Mouse (Mus musculus) layer of hippocampus, adult 9-10 months (tissue): ENCODE measurements around the gene Zfp609.
"Not testable (repeated sequence)": the region's sequence is repeated elsewhere in the genome, so short reads cannot be mapped to it uniquely, and the experiment has no call there.

Source experiments
- DNase-seq: peaks from one replicate; pipeline ENCODE4 v3.0.0; 2022; ENCODE audit warnings: low spot score

Zfp609 gene

GRCm38 (mm10) chr9:65812841-65813240 is 14.5 kb downstream of the Zfp609 start:
- no peak for DNase-seq

- DNase-seq, result no peak
These were observed 15.6 kb downstream of the Zfp609 start for GRCm38 (mm10) chr9:65811784-65812183.

- DNase-seq, result no peak
These were observed 19.5 kb downstream of the Zfp609 start for GRCm38 (mm10) chr9:65807818-65808217.

GRCm38 (mm10) chr9:65807251-65807650 is 20.1 kb downstream of the Zfp609 start:
- no peak for DNase-seq

GRCm38 (mm10) chr9:65799770-65800169 is 27.6 kb downstream of the Zfp609 start:
- DNase-seq, result no peak

GRCm38 (mm10) chr9:65795651-65796050 is 31.7 kb downstream of the Zfp609 start:
- no peak for DNase-seq

- DNase-seq, result no peak
These were observed 33.1 kb downstream of the Zfp609 start for GRCm38 (mm10) chr9:65794313-65794712.

GRCm38 (mm10) chr9:65793506-65793905 is 33.9 kb downstream of the Zfp609 start:
- no peak for DNase-seq

- no peak for DNase-seq
These were observed 34.3 kb downstream of the Zfp609 start for GRCm38 (mm10) chr9:65793086-65793485.

- DNase-seq, result no peak
These were observed 35.5 kb downstream of the Zfp609 start for GRCm38 (mm10) chr9:65791846-65792245.

- no peak for DNase-seq
These were observed 36.3 kb downstream of the Zfp609 start for GRCm38 (mm10) chr9:65791106-65791505.

GRCm38 (mm10) chr9:65789788-65790187 is 37.6 kb downstream of the Zfp609 start:
- no peak for DNase-seq

- no peak for DNase-seq
These were observed 38.8 kb downstream of the Zfp609 start for GRCm38 (mm10) chr9:65788556-65788955.

- DNase-seq, result no peak
These were observed 39.5 kb downstream of the Zfp609 start for GRCm38 (mm10) chr9:65787829-65788344.

- DNase-seq, result no peak
These were observed 40.2 kb downstream of the Zfp609 start for GRCm38 (mm10) chr9:65786885-65787787.

- no peak for DNase-seq
These were observed 41.5 kb downstream of the Zfp609 start for GRCm38 (mm10) chr9:65785772-65786368.

- DNase-seq, result not testable (repeated sequence)
These were observed 47.7 kb downstream of the Zfp609 start for GRCm38 (mm10) chr9:65779619-65780018.

- no peak for DNase-seq
These were observed 50.4 kb downstream of the Zfp609 start for GRCm38 (mm10) chr9:65776874-65777432.

GRCm38 (mm10) chr9:65776137-65776872 is 51.1 kb downstream of the Zfp609 start:
- no peak for DNase-seq

- no peak for DNase-seq
These were observed 53.6 kb downstream of the Zfp609 start for GRCm38 (mm10) chr9:65773783-65774182.

- no peak for DNase-seq
These were observed 56.2 kb downstream of the Zfp609 start for GRCm38 (mm10) chr9:65771011-65771664.

GRCm38 (mm10) chr9:65762728-65763127 is 64.6 kb downstream of the Zfp609 start:
- DNase-seq, result no peak
